Mouse (Mus musculus): ENCODE data around the gene Surf2. TPM values are rescaled to one million over a fixed set of nuclear protein-coding genes. Genes with fewer than 3 reads are reported as not detected.
A peak's percentile ranks its signal among the peaks of the same experiment; 100 is the strongest.

Surf2 gene
- total and polyA plus RNA-seq, 3 experiments = 28.7 to 77.1 (median 43.9) TPM

GRCm38 (mm10) chr2:26913416-26914147 is 2.6 kb upstream of the Surf2 start:
- Histone ChIP-seq H3K4me1 (ENCODE audit: control insufficient read depth in 1 of 2, insufficient read depth in 2 of 2) (peaks cover 19 to 50% of the 10 kb centered on the region in 2 experiments), H3K9ac (ENCODE audit: insufficient read depth, low read depth) (no peak overlapping the region), H3K4me3 (replicated peaks in 1 of 3; ENCODE audit: low read depth in 2 of 3, low read length in 2 of 3, poor library complexity in 1 of 3) (peak overlapping the region in 1 of 3 experiments; percentile 30), H3K27ac (ENCODE audit: insufficient read depth, low read depth) (no peak overlapping the region), H3K4me2 (ENCODE audit: insufficient read depth, low read depth, poor library complexity, severe bottlenecking) (no peak overlapping the region), H3K27me3 (replicated peaks) (no peaks in the 10 kb centered on the region), H3K36me3 (replicated peaks in 1 of 2; ENCODE audit: control insufficient read depth in 1 of 2, insufficient read depth in 1 of 2, low read length in 1 of 2) (peaks cover 41 to 55% of the 10 kb centered on the region in 2 experiments), H3K9me3 (replicated peaks; ENCODE audit: low read length) (no peaks in the 10 kb centered on the region), H3K79me2 (replicated peaks; ENCODE audit: control insufficient read depth, extremely low read depth, insufficient read depth, poor library complexity, severe bottlenecking) (peaks cover 83% of the 10 kb centered on the region)
- DNase-seq (ENCODE audit: extremely low read depth) = no peak
- no peak for TF ChIP-seq MYC (IDR thresholded peaks at IDR 0.05; ENCODE audit: low read depth, low read length)
- no peak for TF ChIP-seq TCF12 (IDR thresholded peaks at IDR 0.05; ENCODE audit: low read depth, low read length)
- TF ChIP-seq POLR2A (IDR thresholded peaks at IDR 0.05; ENCODE audit: low read depth, low read length) = peak; percentile 69
- no peak for TF ChIP-seq E2F4 (IDR thresholded peaks at IDR 0.05; ENCODE audit: insufficient replicate concordance, low read depth, low read length)
- TF ChIP-seq SMC3 (IDR thresholded peaks at IDR 0.05; ENCODE audit: low read depth, low read length) = no peak
- TF ChIP-seq USF2 (conservative IDR thresholded peaks at IDR 0.05; ENCODE audit: low read depth, low read length) = no peak
- TF ChIP-seq ZNF384 (IDR thresholded peaks at IDR 0.05; ENCODE audit: low read depth, low read length) = no peak
- TF ChIP-seq JUN (IDR thresholded peaks at IDR 0.05; ENCODE audit: insufficient read depth, low read depth, low read length) = no peak
- no peak for TF ChIP-seq CHD1 (IDR thresholded peaks at IDR 0.05; ENCODE audit: low read depth, low read length)
- TF ChIP-seq UBTF (IDR thresholded peaks at IDR 0.05; ENCODE audit: low read depth, low read length) = no peak
- TF ChIP-seq HCFC1 (IDR thresholded peaks at IDR 0.05; ENCODE audit: low read depth, low read length) = no peak
- no peak for TF ChIP-seq JUND (conservative IDR thresholded peaks at IDR 0.05; ENCODE audit: low read depth, low read length)
- TF ChIP-seq IRF4 (IDR thresholded peaks at IDR 0.05; ENCODE audit: low read depth, low read length) = no peak
- TF ChIP-seq ZC3H11A (IDR thresholded peaks at IDR 0.05; ENCODE audit: low read depth, low read length) = no peak
- TF ChIP-seq NELFE (IDR thresholded peaks at IDR 0.05; ENCODE audit: low read depth, low read length) = 0 out of 2 replicates have a peak, but pooled peaks have one; percentile 9
- peak; percentile 37 for TF ChIP-seq CHD2 (IDR thresholded peaks at IDR 0.05; ENCODE audit: low read length)
- peak; percentile 11; the same call in 1 of the 2 replicates for TF ChIP-seq ZMIZ1 (IDR thresholded peaks at IDR 0.05; ENCODE audit: low read depth, low read length)
- no peak for TF ChIP-seq BHLHE40 (IDR thresholded peaks at IDR 0.05; ENCODE audit: low read depth, low read length)
- no peak for TF ChIP-seq MXI1 (IDR thresholded peaks at IDR 0.05; ENCODE audit: low read depth, low read length)
- TF ChIP-seq MAFK (IDR thresholded peaks at IDR 0.05; ENCODE audit: insufficient replicate concordance, low read length) = no peak; the same call in 1 of the 2 replicates
- no peak for TF ChIP-seq RCOR1 (conservative IDR thresholded peaks at IDR 0.05; ENCODE audit: low read depth, low read length)
- TF ChIP-seq RAD21 (IDR thresholded peaks at IDR 0.05; ENCODE audit: low read depth, low read length) = no peak
- no peak for TF ChIP-seq SIN3A (IDR thresholded peaks at IDR 0.05; ENCODE audit: low read length)
- TF ChIP-seq EP300 (IDR thresholded peaks at IDR 0.05; ENCODE audit: low read length) = no peak
- TF ChIP-seq POLR2AphosphoS2 (IDR thresholded peaks at IDR 0.05; ENCODE audit: low read depth, low read length) = no peak
- TF ChIP-seq NRF1 (IDR thresholded peaks at IDR 0.05; ENCODE audit: low read depth, low read length) = no peak
- no peak for TF ChIP-seq ELF1 (IDR thresholded peaks at IDR 0.05; ENCODE audit: low read depth, low read length)
- in situ Hi-C loops (cut with MboI; ENCODE audit: low pct_ligation_motif_present, low pct_unique_long_range_greater_than_20kb, low sequenced_read_pairs) = no loop called here
- dilution Hi-C loops (cut with MboI; ENCODE audit: extremely low pct_ligation_motif_present, extremely low pct_unique_long_range_greater_than_20kb, low sequenced_read_pairs) = no loop called here

Measured in CH12.LX (cell line).